In genomic region chr5:150049946-150050345, GRCm38 (mm10) we compare ENCODE assay signal across 10 mouse cellular contexts. TPM values are rescaled to one million over a fixed set of nuclear protein-coding genes. Genes with fewer than 3 reads are reported as not detected.
A peak's percentile ranks its signal among the peaks of the same experiment; 100 is the strongest.
DNase-seq lines count a peak whose midpoint lies in the region; ATAC-seq lines count a peak whose summit lies in the region.
"Had no signal": no experiment of that assay in that cellular context is flagged by ENCODE, and none has a peak within 500 bp of the region (broad histone marks: within the 10 kb centered on the region; RNA-seq: fewer than 3 reads in every experiment).

No protein-coding gene starts in this region.

- intact Hi-C loops in heart, postnatal 14 days (cut with DNase I), result no loop called here

- no peak for ATAC-seq in heart, embryonic 11.5 days (replicated peaks; ENCODE audit: insufficient number of reproducible peaks, low FRiP score, low TSS enrichment)
- no peak for ATAC-seq in erythroid progenitor cell, adult 5-6 weeks (replicated peaks; ENCODE audit: low FRiP score, poor library complexity, severe bottlenecking)

- H3K27ac ChIP-seq in heart, embryonic 11.5 days (ENCODE audit: low read depth, low read length), result no peak overlapping the region
- no peak overlapping the region for H3K27ac ChIP-seq in limb, embryonic 10.5 days
- H3K27ac ChIP-seq: embryonic facial prominence, embryonic 12.5 days had no signal

- DNase-seq in heart, postnatal 14 days, result peak; percentile 42 to 51
- DNase-seq in right cerebral cortex, postnatal 14 days, result peak; percentile 66
- no peak for DNase-seq in right cerebral cortex, postnatal 25 days
- peak; percentile 17 for DNase-seq in c-Kit-positive CD71-negative TER-119-negative erythroid progenitor cells, embryonic 14.5 days (ENCODE audit: low read depth)
- peak; percentile 55 for DNase-seq in limb, embryonic 10.5 days (ENCODE audit: low spot score)
- DNase-seq in Muller cell, postnatal 12 days (ENCODE audit: inconsistent ontology term), result no peak

- no peak overlapping the region for H3K4me3 ChIP-seq in heart, embryonic 11.5 days (ENCODE audit: low read depth, low read length)
- no peak overlapping the region for H3K4me3 ChIP-seq in limb, embryonic 10.5 days
- H3K4me3 ChIP-seq: embryonic facial prominence, embryonic 12.5 days had no signal

- H3K9ac ChIP-seq in heart, embryonic 11.5 days (ENCODE audit: low read depth, low read length), result no peak overlapping the region
- H3K9ac ChIP-seq: embryonic facial prominence, embryonic 12.5 days had no signal

- H3K27me3 ChIP-seq in heart, embryonic 11.5 days (ENCODE audit: control insufficient read depth, insufficient read depth, low read length), result no peaks in the 10 kb centered on the region
- no peaks in the 10 kb centered on the region for H3K27me3 ChIP-seq in limb, embryonic 10.5 days (ENCODE audit: low read depth, poor library complexity, severe bottlenecking)
- H3K27me3 ChIP-seq: embryonic facial prominence, embryonic 12.5 days had no signal

- 48% methylated on average over 7 of the region's 7 CpGs for WGBS in heart, embryonic 11.5 days (ENCODE audit: insufficient replicate concordance)
- 49% methylated on average over 7 of the region's 7 CpGs for WGBS in limb, embryonic 10.5 days

- no peaks in the 10 kb centered on the region for H3K36me3 ChIP-seq in heart, embryonic 11.5 days (ENCODE audit: control insufficient read depth, insufficient read depth, low read length)
- H3K36me3 ChIP-seq in limb, embryonic 10.5 days, result no peaks in the 10 kb centered on the region
- H3K36me3 ChIP-seq: embryonic facial prominence, embryonic 12.5 days had no signal

- no peak overlapping the region for H3K4me2 ChIP-seq in heart, embryonic 11.5 days
- H3K4me2 ChIP-seq: embryonic facial prominence, embryonic 12.5 days had no signal

- H3K4me1 ChIP-seq in heart, embryonic 11.5 days (ENCODE audit: control insufficient read depth, insufficient read depth, low read length), result no peaks in the 10 kb centered on the region
- peaks cover 12% of the 10 kb centered on the region for H3K4me1 ChIP-seq in limb, embryonic 10.5 days
- H3K4me1 ChIP-seq: embryonic facial prominence, embryonic 12.5 days had no signal

- no peaks in the 10 kb centered on the region for H3K9me3 ChIP-seq in heart, embryonic 11.5 days (replicated peaks; ENCODE audit: control insufficient read depth, low read length)
- no peaks in the 10 kb centered on the region for H3K9me3 ChIP-seq in limb, embryonic 10.5 days (replicated peaks)
- H3K9me3 ChIP-seq: embryonic facial prominence, embryonic 12.5 days had no signal

RNA-seq across cellular contexts. Expression of gene Rxfp2, which starts 31.5 kb away (rescaled TPM):
- total RNA-seq in heart, postnatal 14 days (2021), result not detected
- polyA plus RNA-seq in heart, embryonic 11.5 days (2014; fragmentation: Nextera tagmentation; extraction: Ambion mirVana), result 0.37 and 0.62 TPM in 2 replicates
- polyA plus RNA-seq in limb, embryonic 10.5 days (2016; fragmentation: Nextera tagmentation; extraction: Ambion mirVana), result 0.89 and 2.1 TPM in 2 replicates
- total RNA-seq in erythroid progenitor cell, adult 5-6 weeks (2015; ENCODE audit: low replicate concordance), result not detected in 2 replicates
- total RNA-seq in erythroid progenitor cell, adult 5-6 weeks (2017; ENCODE audit: low replicate concordance), result not detected in 2 replicates
- total RNA-seq: layer of hippocampus, postnatal 25 days had no signal

Comparison
In these comparisons a context has a peak if more than half of its experiments do, and no peak if none do; other contexts are left out.
1. DNase-seq: peak in heart, postnatal 14 days (2 of 2), right cerebral cortex, postnatal 14 days (single experiment), c-Kit-positive CD71-negative TER-119-negative erythroid progenitor cells, embryonic 14.5 days (single experiment) and limb, embryonic 10.5 days (single experiment); none in right cerebral cortex, postnatal 25 days (single experiment) and Muller cell, postnatal 12 days (single experiment).